8 mouse cellular contexts compared by ENCODE assay signal in genomic region chr17:35090166-35090932, GRCm38 (mm10). TPM values are rescaled to one million over a fixed set of nuclear protein-coding genes. Genes with fewer than 3 reads are reported as not detected.
DNase-seq lines count a peak whose midpoint lies in the region; ATAC-seq and TF ChIP-seq lines count a peak whose summit lies in the region.

No protein-coding gene starts in this region.

- ATAC-seq in intestine, embryonic 14.5 days (replicated peaks; ENCODE audit: low FRiP score, low TSS enrichment, low read depth): no peak
- no peak for ATAC-seq in midbrain, embryonic 16.5 days

- peaks cover 6% of the 10 kb centered on the region for H3K4me1 ChIP-seq in bone marrow macrophage, adult 2 months (ENCODE audit: control insufficient read depth, insufficient read depth, low read length)
- H3K4me1 ChIP-seq in forebrain, embryonic 10.5 days: peaks cover 20% of the 10 kb centered on the region
- H3K4me1 ChIP-seq in intestine, embryonic 14.5 days (replicated peaks; ENCODE audit: control insufficient read depth, insufficient read depth, low read length): peaks cover 11% of the 10 kb centered on the region; the same call in 1 of the 2 replicates
- peaks cover 12% of the 10 kb centered on the region for H3K4me1 ChIP-seq in midbrain, embryonic 16.5 days (ENCODE audit: control insufficient read depth, insufficient read depth, low read length)

- peak overlapping the region; percentile 94 for H3K4me3 ChIP-seq in bone marrow macrophage, adult 2 months (ENCODE audit: insufficient read depth, low read length)
- peak overlapping the region; percentile 78 for H3K4me3 ChIP-seq in forebrain, embryonic 10.5 days
- peak overlapping the region; percentile 62 for H3K4me3 ChIP-seq in intestine, embryonic 14.5 days (ENCODE audit: low read depth, low read length)
- peak overlapping the region; percentile 64 for H3K4me3 ChIP-seq in midbrain, embryonic 16.5 days (ENCODE audit: low read depth, low read length)

- no peaks in the 10 kb centered on the region for H3K9me3 ChIP-seq in forebrain, embryonic 10.5 days
- no peaks in the 10 kb centered on the region for H3K9me3 ChIP-seq in intestine, embryonic 14.5 days (ENCODE audit: control insufficient read depth, low read length)
- no peaks in the 10 kb centered on the region for H3K9me3 ChIP-seq in midbrain, embryonic 16.5 days (replicated peaks; ENCODE audit: control insufficient read depth, low read length, poor library complexity, severe bottlenecking)

- peak; percentile 42 to 44 for DNase-seq in heart, adult 18-20 months
- DNase-seq in heart, postnatal 25 days (ENCODE audit: low spot score): no peak
- DNase-seq in forebrain, embryonic 10.5 days (ENCODE audit: extremely low spot score, low spot score): no peak
- DNase-seq in intestine, embryonic 14.5 days (ENCODE audit: low spot score): no peak
- no peak for DNase-seq in ovary, adult 18-20 months (ENCODE audit: low spot score)
- no peak for DNase-seq in frontal cortex, postnatal 25 days (ENCODE audit: low spot score in 2 of 2)

- H3K9ac ChIP-seq in intestine, embryonic 14.5 days (ENCODE audit: low read length): peak overlapping the region; percentile 89
- H3K9ac ChIP-seq in midbrain, embryonic 16.5 days (ENCODE audit: low read depth, low read length): peak overlapping the region; percentile 95

- no peak overlapping the region for H3K27ac ChIP-seq in bone marrow macrophage, adult 2 months (ENCODE audit: insufficient read depth, low read depth, low read length)
- H3K27ac ChIP-seq in forebrain, embryonic 10.5 days: peak overlapping the region; percentile 99; the same call in 1 of the 2 replicates
- no peak overlapping the region for H3K27ac ChIP-seq in intestine, embryonic 14.5 days (ENCODE audit: low read depth)
- H3K27ac ChIP-seq in midbrain, embryonic 16.5 days (ENCODE audit: low read length): peak overlapping the region; percentile 57

- TF ChIP-seq CTCF in bone marrow macrophage, adult 2 months (IDR thresholded peaks at IDR 0.05; ENCODE audit: low read depth, low read length): no peak

- peak overlapping the region; percentile 84 for H3K4me2 ChIP-seq in intestine, embryonic 14.5 days (ENCODE audit: low read length)
- H3K4me2 ChIP-seq in midbrain, embryonic 16.5 days (ENCODE audit: low read length): peak overlapping the region; percentile 57

- H3K36me3 ChIP-seq in forebrain, embryonic 10.5 days (replicated peaks): peaks cover 48% of the 10 kb centered on the region
- peaks cover 42% of the 10 kb centered on the region for H3K36me3 ChIP-seq in intestine, embryonic 14.5 days (ENCODE audit: control insufficient read depth, insufficient read depth, low read length)
- peaks cover 18% of the 10 kb centered on the region for H3K36me3 ChIP-seq in midbrain, embryonic 16.5 days (ENCODE audit: control insufficient read depth, insufficient read depth, low read length)

- 83% methylated on average over 8 of the region's 8 CpGs for WGBS in forebrain, embryonic 10.5 days
- 71% methylated on average over 8 of the region's 8 CpGs for WGBS in intestine, embryonic 14.5 days
- WGBS in midbrain, embryonic 16.5 days: 66% methylated on average over 8 of the region's 8 CpGs

- TF ChIP-seq POLR2A in bone marrow macrophage, adult 2 months (IDR thresholded peaks at IDR 0.05; ENCODE audit: borderline replicate concordance, low read depth, low read length): no peak

- H3K27me3 ChIP-seq in forebrain, embryonic 10.5 days (ENCODE audit: poor library complexity, severe bottlenecking): no peaks in the 10 kb centered on the region
- H3K27me3 ChIP-seq in intestine, embryonic 14.5 days (replicated peaks; ENCODE audit: control insufficient read depth, insufficient read depth, low read length): no peaks in the 10 kb centered on the region
- no peaks in the 10 kb centered on the region for H3K27me3 ChIP-seq in midbrain, embryonic 16.5 days (ENCODE audit: control insufficient read depth, insufficient read depth, low read depth, low read length)

- intact Hi-C loops in heart, postnatal 25 days (cut with DNase I): no loop called here

RNA-seq across cellular contexts. Expression of gene Abhd16a, which starts 1.3 kb away (rescaled TPM):
- total RNA-seq in heart, adult 18-20 months (2021): 10 to 100 TPM; 55.1 to 59.5 TPM
- total RNA-seq in heart, postnatal 25 days (2021): 10 to 100 TPM; 47.9 to 57.5 TPM
- polyA plus RNA-seq in bone marrow macrophage, adult 2 months (2012; ENCODE audit: insufficient read depth, insufficient read length, missing spikeins): 39.8 and 40.7 TPM in 2 replicates
- polyA plus RNA-seq in forebrain, embryonic 10.5 days (2016; fragmentation: Nextera tagmentation; extraction: Ambion mirVana): 51.8 and 52.7 TPM in 2 replicates
- polyA plus RNA-seq in intestine, embryonic 14.5 days (2014; fragmentation: Nextera tagmentation; extraction: Ambion mirVana): 86.4 and 91.0 TPM in 2 replicates
- polyA plus RNA-seq in midbrain, embryonic 16.5 days (2015; fragmentation: Nextera tagmentation; extraction: Ambion mirVana): 105 and 107 TPM in 2 replicates

RNA-seq across cellular contexts. Expression of gene Ly6g6f, which starts 4.9 kb away (rescaled TPM):
- not detected for total RNA-seq in heart, adult 18-20 months (2021)
- total RNA-seq in heart, postnatal 25 days (2021): not detected
- polyA plus RNA-seq in bone marrow macrophage, adult 2 months (2012; ENCODE audit: insufficient read depth, insufficient read length, missing spikeins): not detected in 2 replicates
- polyA plus RNA-seq in forebrain, embryonic 10.5 days (2016; fragmentation: Nextera tagmentation; extraction: Ambion mirVana): 0.46 and 0.69 TPM in 2 replicates
- 0.27 TPM in 1 of 2 replicates, not detected in the other for polyA plus RNA-seq in intestine, embryonic 14.5 days (2014; fragmentation: Nextera tagmentation; extraction: Ambion mirVana)
- not detected in 2 replicates for polyA plus RNA-seq in midbrain, embryonic 16.5 days (2015; fragmentation: Nextera tagmentation; extraction: Ambion mirVana)

RNA-seq across cellular contexts. Expression of gene Ly6g6d, which starts 12.5 kb away (rescaled TPM):
- under 1 TPM in 1 of 2 experiments, not detected in 1; 0.57 TPM for total RNA-seq in heart, adult 18-20 months (2021)
- under 1 TPM; 0.53 to 0.78 TPM for total RNA-seq in heart, postnatal 25 days (2021)
- 1.0 TPM in 1 of 2 replicates, not detected in the other for polyA plus RNA-seq in bone marrow macrophage, adult 2 months (2012; ENCODE audit: insufficient read depth, insufficient read length, missing spikeins)
- polyA plus RNA-seq in forebrain, embryonic 10.5 days (2016; fragmentation: Nextera tagmentation; extraction: Ambion mirVana): 1.8 and 2.0 TPM in 2 replicates
- polyA plus RNA-seq in intestine, embryonic 14.5 days (2014; fragmentation: Nextera tagmentation; extraction: Ambion mirVana): 5.0 and 6.1 TPM in 2 replicates
- 0.57 and 1.5 TPM in 2 replicates for polyA plus RNA-seq in midbrain, embryonic 16.5 days (2015; fragmentation: Nextera tagmentation; extraction: Ambion mirVana)

RNA-seq across cellular contexts. Expression of gene Ly6g6e, which starts 13.6 kb away (rescaled TPM):
- total RNA-seq in heart, adult 18-20 months (2021): not detected
- total RNA-seq in heart, postnatal 25 days (2021): not detected
- not detected in 2 replicates for polyA plus RNA-seq in bone marrow macrophage, adult 2 months (2012; ENCODE audit: insufficient read depth, insufficient read length, missing spikeins)
- polyA plus RNA-seq in forebrain, embryonic 10.5 days (2016; fragmentation: Nextera tagmentation; extraction: Ambion mirVana): 1.00 TPM in 1 of 2 replicates, not detected in the other
- 1.3 and 2.8 TPM in 2 replicates for polyA plus RNA-seq in intestine, embryonic 14.5 days (2014; fragmentation: Nextera tagmentation; extraction: Ambion mirVana)
- polyA plus RNA-seq in midbrain, embryonic 16.5 days (2015; fragmentation: Nextera tagmentation; extraction: Ambion mirVana): 0.26 and 0.31 TPM in 2 replicates

RNA-seq across cellular contexts. Expression of gene Ly6g5c, which starts 17.7 kb away (rescaled TPM):
- not detected for total RNA-seq in heart, adult 18-20 months (2021)
- total RNA-seq in heart, postnatal 25 days (2021): not detected
- polyA plus RNA-seq in bone marrow macrophage, adult 2 months (2012; ENCODE audit: insufficient read depth, insufficient read length, missing spikeins): not detected in 2 replicates
- polyA plus RNA-seq in forebrain, embryonic 10.5 days (2016; fragmentation: Nextera tagmentation; extraction: Ambion mirVana): not detected in 2 replicates
- not detected in 2 replicates for polyA plus RNA-seq in intestine, embryonic 14.5 days (2014; fragmentation: Nextera tagmentation; extraction: Ambion mirVana)
- polyA plus RNA-seq in midbrain, embryonic 16.5 days (2015; fragmentation: Nextera tagmentation; extraction: Ambion mirVana): not detected in 2 replicates

Comparison
In these comparisons a context has a peak if more than half of its experiments do, and no peak if none do; other contexts are left out.
1. DNase-seq: peak in heart, adult 18-20 months (2 of 2); none in heart, postnatal 25 days (single experiment), forebrain, embryonic 10.5 days (single experiment), intestine, embryonic 14.5 days (single experiment), ovary, adult 18-20 months (single experiment) and frontal cortex, postnatal 25 days (0 of 2).
2. H3K27ac ChIP-seq: peak in forebrain, embryonic 10.5 days (single experiment) and midbrain, embryonic 16.5 days (single experiment); none in bone marrow macrophage, adult 2 months (single experiment) and intestine, embryonic 14.5 days (single experiment).
3. Peak in every context shown above with its lines, with median percentiles within 50 percentile points of each other: H3K4me3 ChIP-seq.